ENCODE assay signal across 12 mouse cellular contexts in the genomic region with DNA sequence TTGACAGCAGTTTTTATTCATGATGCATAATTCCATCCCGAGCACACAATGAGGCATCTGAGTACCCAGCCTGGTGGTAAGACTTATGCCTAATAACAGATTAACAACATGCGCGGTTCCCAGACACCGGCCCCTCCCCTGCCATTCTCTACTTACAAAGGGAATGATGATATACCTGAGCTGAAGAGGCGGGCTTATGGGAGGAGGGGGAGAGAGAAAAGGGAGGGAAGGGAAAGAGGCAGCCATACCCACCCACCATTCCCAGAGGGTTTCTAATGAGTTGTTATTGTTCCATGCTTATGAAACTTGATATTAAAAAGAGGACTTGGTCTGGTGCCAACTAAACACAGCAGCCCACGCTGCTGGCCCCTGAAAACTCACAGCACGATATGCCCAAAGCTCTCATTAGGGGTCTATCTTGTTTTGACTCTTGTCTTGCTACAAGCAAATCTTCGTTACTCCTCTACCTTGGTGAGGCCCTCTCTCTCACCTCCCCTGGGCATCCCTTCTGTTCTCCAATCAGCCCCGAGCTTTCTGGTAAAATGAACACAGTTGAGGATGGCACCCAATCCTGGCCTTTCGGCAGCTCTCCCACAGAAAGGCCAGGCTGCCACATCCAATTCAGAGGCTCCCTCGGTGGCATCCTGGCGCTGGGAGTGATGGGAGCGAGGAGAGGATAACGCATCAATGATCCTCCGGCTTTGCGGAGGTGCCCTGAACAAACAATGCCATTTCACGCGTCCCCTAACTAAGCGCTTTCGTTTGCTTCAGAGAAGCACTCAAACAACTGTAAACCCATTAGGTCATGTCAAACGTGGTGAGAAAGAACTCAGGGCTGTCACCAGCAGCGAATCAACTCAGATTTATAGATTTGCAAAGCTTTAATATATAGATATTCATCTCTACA.
DNase-seq lines count a peak whose midpoint lies in the region; ATAC-seq and TF ChIP-seq lines count a peak whose summit lies in the region.
"Had no signal": no experiment of that assay in that cellular context is flagged by ENCODE, and none has a peak within 500 bp of the region (broad histone marks: within the 10 kb centered on the region; RNA-seq: fewer than 3 reads in every experiment).

No protein-coding gene starts in this region.

- H3K27ac ChIP-seq in forebrain, embryonic 14.5 days (ENCODE audit: low read depth, low read length) = peak overlapping the region; percentile 70
- H3K27ac ChIP-seq in hindbrain, postnatal 0 days = peak overlapping the region; percentile 9; the same call in 1 of the 2 replicates
- H3K27ac ChIP-seq: lung, embryonic 15.5 days had no signal

- peak overlapping the region; percentile 16 for H3K4me2 ChIP-seq in forebrain, embryonic 14.5 days (ENCODE audit: low read length)
- H3K4me2 ChIP-seq in hindbrain, postnatal 0 days (ENCODE audit: low read depth, low read length) = no peak overlapping the region
- H3K4me2 ChIP-seq: heart, embryonic 12.5 days; lung, embryonic 15.5 days had no signal

- TF ChIP-seq CTCF in hindbrain, postnatal 0 days (IDR thresholded peaks at IDR 0.05; ENCODE audit: low read depth) = no peak

- no peaks in the 10 kb centered on the region for H3K27me3 ChIP-seq in forebrain, embryonic 14.5 days (replicated peaks; ENCODE audit: control insufficient read depth, insufficient read depth, low read length)
- H3K27me3 ChIP-seq in hindbrain, postnatal 0 days (ENCODE audit: insufficient read depth, low read length) = no peaks in the 10 kb centered on the region
- H3K27me3 ChIP-seq: heart, embryonic 12.5 days; lung, embryonic 15.5 days; Patski had no signal

- WGBS in forebrain, embryonic 14.5 days = 24% methylated on average over 22 of the region's 22 CpGs
- 26% methylated on average over 22 of the region's 22 CpGs for WGBS in hindbrain, postnatal 0 days

- ATAC-seq in forebrain, embryonic 14.5 days = peak; percentile 70
- ATAC-seq in hindbrain, postnatal 0 days = no peak
- ATAC-seq: intestine, postnatal 0 days; Patski had no signal

- no peak overlapping the region for H3K4me3 ChIP-seq in forebrain, embryonic 14.5 days (ENCODE audit: low read depth, low read length)
- H3K4me3 ChIP-seq in hindbrain, postnatal 0 days (ENCODE audit: low read length) = no peak overlapping the region
- H3K4me3 ChIP-seq: heart, embryonic 12.5 days; lung, embryonic 15.5 days had no signal

- intact Hi-C loops in left cerebral cortex, postnatal 4 days (cut with DNase I) = no loop called here
- intact Hi-C loops in heart, postnatal 14 days (cut with DNase I) = no loop called here

- peak; percentile 40 for DNase-seq in left cerebral cortex, postnatal 4 days
- no peak for DNase-seq in left cerebral cortex, adult 18-20 months (ENCODE audit: low spot score in 2 of 2)
- DNase-seq in forebrain, embryonic 14.5 days (ENCODE audit: low spot score) = peak; percentile 68
- peak; percentile 42 for DNase-seq in hindbrain, postnatal 0 days (ENCODE audit: low spot score)
- peak; percentile 70 for DNase-seq in retina, embryonic 14.5 days (ENCODE audit: low spot score)
- DNase-seq in lung, adult 18-20 months = no peak
- DNase-seq in heart, postnatal 14 days = no peak
- DNase-seq: adrenal gland, adult 2 months had no signal

- H3K9ac ChIP-seq in forebrain, embryonic 14.5 days (ENCODE audit: low read length) = peak overlapping the region; percentile 46; the same call in 1 of the 2 replicates
- H3K9ac ChIP-seq in hindbrain, postnatal 0 days (replicated peaks; ENCODE audit: low read length) = no peak overlapping the region
- H3K9ac ChIP-seq: heart, embryonic 12.5 days; lung, embryonic 15.5 days had no signal

- peaks cover 26% of the 10 kb centered on the region for H3K4me1 ChIP-seq in forebrain, embryonic 14.5 days (ENCODE audit: control insufficient read depth, insufficient read depth, low read length)
- H3K4me1 ChIP-seq in hindbrain, postnatal 0 days (ENCODE audit: insufficient read depth, low read length) = peaks cover 34% of the 10 kb centered on the region

- H3K9me3 ChIP-seq in forebrain, embryonic 14.5 days (replicated peaks; ENCODE audit: control insufficient read depth, low read length) = no peaks in the 10 kb centered on the region
- no peaks in the 10 kb centered on the region for H3K9me3 ChIP-seq in hindbrain, postnatal 0 days (ENCODE audit: low read length)
- H3K9me3 ChIP-seq: heart, embryonic 12.5 days; lung, embryonic 15.5 days had no signal

- no peaks in the 10 kb centered on the region for H3K36me3 ChIP-seq in forebrain, embryonic 14.5 days (ENCODE audit: control insufficient read depth, insufficient read depth, low read length)
- no peaks in the 10 kb centered on the region for H3K36me3 ChIP-seq in hindbrain, postnatal 0 days (ENCODE audit: insufficient read depth, low read length)
- H3K36me3 ChIP-seq: heart, embryonic 12.5 days; lung, embryonic 15.5 days had no signal

Comparison
In these comparisons a context has a peak if more than half of its experiments do, and no peak if none do; other contexts are left out.
1. DNase-seq: peak in left cerebral cortex, postnatal 4 days (single experiment), forebrain, embryonic 14.5 days (single experiment), hindbrain, postnatal 0 days (single experiment) and retina, embryonic 14.5 days (single experiment); none in left cerebral cortex, adult 18-20 months (0 of 2), lung, adult 18-20 months (0 of 2) and heart, postnatal 14 days (0 of 2).